Mouse (Mus musculus) bone marrow, adult 2 months (tissue): ENCODE results near the gene Rph3al. TPM values are rescaled to one million over a fixed set of nuclear protein-coding genes. Genes with fewer than 3 reads are reported as not detected.

ENCODE experiments used
- H3K27ac ChIP-seq: fragments of 200-500 bp; 2 replicates; pipeline ENCODE4 v1.5.1; 2012; ENCODE audit warnings: low read depth, mild to moderate bottlenecking, control low read depth, inconsistent platforms, low read length; ENCODE audit not compliant: control insufficient read depth, poor library complexity, insufficient read depth
- H3K4me1 ChIP-seq: fragments of 200-500 bp; 2 replicates; pipeline ENCODE4 v1.6.1; 2011; ENCODE audit warnings: low read length; ENCODE audit not compliant: control insufficient read depth, insufficient read depth
- H3K4me3 ChIP-seq: fragments of 200-500 bp; replicated peaks from 2 replicates; pipeline ENCODE3; 2011; ENCODE audit warnings: mild to moderate bottlenecking, low read depth, low read length, control low read depth; ENCODE audit not compliant: control insufficient read depth
- CTCF ChIP-seq: fragments of 200-500 bp; IDR thresholded peaks from 2 replicates; pipeline ENCODE4 v1.5.1; 2011; ENCODE audit warnings: low read length, control low read depth; ENCODE audit not compliant: control insufficient read depth, insufficient read depth
- POLR2A ChIP-seq: fragments of 200-500 bp; IDR thresholded peaks from 2 replicates; pipeline ENCODE4 v1.6.1; 2011; ENCODE audit warnings: low read depth, mild to moderate bottlenecking, control low read depth, low read length, borderline replicate concordance; ENCODE audit not compliant: control insufficient read depth
- WGBS: fragments of 180-500 bp; shearing (Covaris S2); methylation state at CpG from one replicate; pipeline ENCODE4 v1.1.7; 2018; 5-methylcytosine and 5-hydroxymethylcytosine counted together
- polyA plus RNA-seq: library from polyadenylated mRNA; stranded (reverse); fragments of >200 nt; gene quantifications from 2 replicates; pipeline ENCODE4 v1.2.4, GENCODE M21; 2011; ENCODE audit warnings: low replicate concordance; ENCODE audit not compliant: missing spikeins, insufficient read depth, insufficient read length

Rph3al gene
- 4.8 and 5.0 TPM in 2 replicates for polyA plus RNA-seq

DNA sequence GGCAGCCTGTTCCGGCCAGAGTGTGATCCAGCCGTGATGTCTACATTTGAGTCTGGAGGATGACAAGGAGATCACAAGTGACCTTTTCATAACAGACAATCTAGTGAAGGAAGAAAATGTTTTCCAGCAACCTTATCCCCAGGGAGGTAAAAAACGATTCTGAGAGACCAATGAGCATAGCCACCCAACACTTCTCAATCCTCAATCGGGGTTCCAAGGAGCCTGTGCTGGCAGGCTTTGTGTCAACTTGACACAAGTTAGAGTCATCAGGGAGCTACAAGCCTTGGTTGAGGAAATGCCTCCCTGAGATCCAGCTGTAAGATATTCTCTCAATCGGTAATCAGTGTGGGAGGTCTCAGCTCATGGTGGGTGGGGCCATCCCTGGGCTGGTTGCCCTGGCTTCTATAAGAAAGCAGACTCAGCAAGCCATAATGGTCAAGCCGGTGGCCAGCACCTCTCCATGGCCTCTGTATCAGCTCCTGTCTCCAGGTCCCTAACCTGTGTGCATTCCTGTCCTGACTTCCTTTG, at the start of gene Rph3al:
Rph3al (minus strand) TSS at position 51 of the 528 bp plus-strand sequence.
- no peak for TF ChIP-seq CTCF
- no peak for TF ChIP-seq POLR2A
- H3K27ac ChIP-seq: no peak within 1 kb of the TSS
- WGBS: 76% methylated on average over 6 of the region's 6 CpGs

DNA sequence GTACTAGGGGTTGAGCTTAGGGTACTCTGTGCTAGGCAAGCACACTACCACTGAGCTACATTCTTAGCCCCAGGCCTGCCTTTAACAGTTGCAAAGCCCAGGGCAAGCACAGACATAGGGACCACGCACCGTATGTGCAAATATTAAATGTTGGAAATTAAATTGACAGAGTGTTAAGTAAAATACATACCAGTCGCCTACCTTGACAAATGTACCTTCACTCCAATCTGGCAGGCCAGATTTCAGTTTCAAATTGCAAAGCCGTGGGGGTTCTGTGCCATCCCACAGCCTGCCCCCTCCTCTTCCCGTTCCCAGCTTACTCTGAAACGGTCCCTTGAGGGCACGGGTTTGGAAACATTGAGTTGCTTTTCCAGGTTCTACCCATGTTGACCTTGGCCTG, 47.7 kb upstream of the Rph3al start:
- WGBS: 78% methylated on average over 7 of the region's 7 CpGs
- TF ChIP-seq CTCF (no peak), POLR2A (no peak)
- no peaks in the 10 kb centered on the region for H3K4me1 ChIP-seq
- H3K4me3 ChIP-seq: no peak overlapping the region
- H3K27ac ChIP-seq: no peak overlapping the region

More for the DNA sequence above, at the start of gene Rph3al:
- Histone ChIP-seq H3K4me3 (no peak within 1 kb of the TSS), H3K4me1 (peaks cover 4% of the 10 kb centered on the region; the same call in 1 of the 2 replicates)

DNA sequence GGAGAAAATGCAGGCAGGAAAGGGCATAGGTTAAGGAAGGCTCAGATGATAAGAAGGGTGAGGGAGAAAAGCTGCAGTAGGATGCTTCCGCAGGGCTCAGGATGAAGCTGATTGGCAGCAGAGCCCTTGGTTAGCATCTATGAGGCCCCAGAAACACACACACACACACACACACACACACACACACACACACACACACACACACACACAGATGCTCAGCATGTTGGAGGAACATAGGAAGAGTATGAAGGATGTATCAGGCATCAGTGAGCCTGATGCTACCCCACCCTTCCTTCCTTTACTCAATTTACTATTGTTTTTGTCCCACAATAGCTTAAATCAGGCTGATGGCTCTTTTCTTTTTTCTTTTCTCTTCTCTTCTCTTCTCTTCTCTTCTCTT, 46.4 kb upstream of the Rph3al start:
- WGBS: 81% methylated on average over 1 of the region's 1 CpGs
- H3K4me1 ChIP-seq: no peaks in the 10 kb centered on the region
- H3K27ac ChIP-seq: no peak overlapping the region; the same call in 1 of the 2 replicates
- TF ChIP-seq CTCF: no peak
- no peak for TF ChIP-seq POLR2A
- H3K4me3 ChIP-seq: no peak overlapping the region

DNA sequence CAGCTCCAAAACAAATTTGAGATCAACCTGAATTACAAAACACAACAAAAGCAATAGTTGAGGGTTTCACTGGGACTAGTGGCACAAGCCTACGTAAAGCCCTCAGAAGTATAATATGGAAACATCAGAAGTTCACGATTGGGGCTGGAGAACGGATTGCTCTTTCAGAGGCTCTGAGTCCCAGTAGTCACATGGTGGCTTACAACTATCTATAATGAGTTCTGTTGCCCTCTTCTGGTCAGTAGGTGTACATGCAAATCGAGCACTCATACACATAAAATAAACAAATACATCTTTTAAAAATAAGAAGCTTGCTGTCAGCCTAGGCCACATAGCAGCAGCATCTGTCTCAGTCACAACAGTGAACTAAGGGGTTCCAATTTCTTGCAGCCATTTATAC, 45.0 kb upstream of the Rph3al start:
- TF ChIP-seq POLR2A (no peak), CTCF (no peak)
- WGBS: 63% methylated on average over 4 of the region's 4 CpGs

DNA sequence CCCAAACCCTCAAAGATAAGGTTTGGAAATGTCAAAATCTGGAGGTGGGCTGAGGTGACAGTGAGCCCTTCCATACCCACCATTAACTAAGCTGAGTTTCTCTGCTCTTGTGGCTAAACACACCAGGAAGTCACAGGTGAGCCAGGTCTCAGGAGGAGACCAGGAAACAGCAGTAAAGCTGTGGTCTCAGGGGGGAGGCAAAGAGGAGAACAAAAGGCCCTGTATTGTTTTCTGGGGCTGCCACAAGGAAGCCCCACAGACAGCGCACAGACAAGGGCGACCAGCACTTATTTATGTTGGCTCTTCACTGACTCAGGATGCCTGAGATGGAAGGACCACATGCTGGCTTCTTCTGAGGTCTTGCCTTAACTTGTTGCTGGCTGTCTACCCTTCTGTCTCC, 42.2 kb upstream of the Rph3al start:
- no peaks in the 10 kb centered on the region; the same call in 1 of the 2 replicates for H3K4me1 ChIP-seq
- no peak overlapping the region for H3K27ac ChIP-seq
- TF ChIP-seq CTCF: no peak
- H3K4me3 ChIP-seq: no peak overlapping the region
- 40% methylated on average over 2 of the region's 2 CpGs for WGBS

More for the DNA sequence above, 45.0 kb upstream of the Rph3al start:
- Histone ChIP-seq H3K4me3 (no peak overlapping the region), H3K4me1 (no peaks in the 10 kb centered on the region; the same call in 1 of the 2 replicates), H3K27ac (no peak overlapping the region)

DNA sequence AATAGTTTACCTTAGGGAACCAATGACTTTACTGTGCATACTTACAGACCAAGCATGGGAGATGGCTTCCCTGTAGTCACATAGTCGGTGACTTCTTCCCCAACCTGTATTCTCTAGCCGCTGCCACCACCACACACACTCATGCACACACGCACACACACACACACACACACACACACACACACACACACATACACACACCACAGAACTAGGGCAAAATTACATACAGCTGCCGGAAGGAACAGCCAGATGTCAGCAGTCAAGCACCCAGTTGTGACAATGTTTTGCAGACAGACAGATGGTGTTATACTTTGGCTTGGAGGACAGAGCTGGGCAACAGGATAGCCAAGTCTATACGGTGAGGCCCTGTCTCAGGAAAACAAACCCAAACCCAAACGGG, 39.8 kb upstream of the Rph3al start:
- peak; percentile 0; the same call in 1 of the 2 replicates for TF ChIP-seq CTCF
- TF ChIP-seq POLR2A: no peak
- 36% methylated on average over 6 of the region's 6 CpGs for WGBS
- no peak overlapping the region for H3K4me3 ChIP-seq
- H3K4me1 ChIP-seq: no peaks in the 10 kb centered on the region; the same call in 1 of the 2 replicates
- H3K27ac ChIP-seq: peak overlapping the region; percentile 62

DNA sequence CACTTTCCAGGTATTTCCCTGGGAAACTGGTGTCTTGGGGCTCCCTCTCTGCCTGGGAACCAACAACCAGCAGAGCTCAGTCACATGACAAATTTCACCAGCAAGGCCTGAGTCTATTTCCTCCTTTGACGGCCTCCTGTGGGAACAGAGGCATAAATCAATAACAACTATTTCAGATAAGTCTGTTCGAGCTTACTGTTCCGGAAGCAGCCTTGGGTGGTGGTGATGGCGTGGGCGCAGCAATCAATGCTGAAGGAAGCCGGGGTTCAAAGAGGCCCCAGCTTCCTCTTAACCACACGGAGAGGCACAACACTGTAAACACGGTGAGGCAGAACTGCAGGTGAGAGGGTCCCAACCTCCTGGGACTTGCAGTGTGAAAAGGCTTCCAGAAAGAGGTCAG, 38.5 kb upstream of the Rph3al start:
- WGBS: under 1% methylated on average over 8 of the region's 8 CpGs
- TF ChIP-seq CTCF (no peak), POLR2A (no peak)

DNA sequence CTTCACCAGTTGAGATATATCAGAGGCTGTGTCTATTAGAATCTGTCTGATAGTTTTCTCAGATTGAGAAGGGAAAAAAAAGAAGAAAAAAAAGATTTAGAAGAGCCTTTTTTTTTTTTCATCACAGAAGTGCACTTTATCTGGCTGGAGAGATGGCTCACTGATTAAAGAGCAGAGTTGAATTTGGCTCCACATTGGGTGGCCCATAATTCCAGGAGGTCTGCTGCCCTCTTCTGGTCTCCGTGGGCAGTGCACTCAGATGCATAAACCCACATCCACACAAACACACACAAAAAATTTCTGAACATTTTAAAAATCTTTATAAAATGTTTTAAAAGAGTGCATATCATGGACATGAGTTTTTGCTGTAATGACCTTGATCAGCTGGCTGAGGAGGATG, 35.8 kb upstream of the Rph3al start:
- WGBS: 88% methylated on average over 1 of the region's 1 CpGs
- H3K4me1 ChIP-seq: no peaks in the 10 kb centered on the region; the same call in 1 of the 2 replicates
- TF ChIP-seq POLR2A (no peak), CTCF (peak; percentile 61)
- no peak overlapping the region for H3K4me3 ChIP-seq
- H3K27ac ChIP-seq: no peak overlapping the region

More for the DNA sequence above, 38.5 kb upstream of the Rph3al start:
- Histone ChIP-seq H3K4me3 (no peak overlapping the region), H3K4me1 (no peaks in the 10 kb centered on the region; the same call in 1 of the 2 replicates), H3K27ac (peak overlapping the region; percentile 75)
